Mouse (Mus musculus) stomach, embryonic 16.5 days (tissue): ENCODE data around the gene Clcnkb. TPM values are rescaled to one million over a fixed set of nuclear protein-coding genes. Genes with fewer than 3 reads are reported as not detected.
A peak's percentile ranks its signal among the peaks of the same experiment; 100 is the strongest.

Experiments used
- ATAC-seq: fragments of 200-750 bp; cut with Nextera tagmentation; 2 replicates; pipeline ENCODE4 v1.8.0; 2017; ENCODE audit warnings: moderate number of reproducible peaks, moderate TSS enrichment; ENCODE audit not compliant: insufficient read depth, low FRiP score
- H3K27ac ChIP-seq: fragments of 300-500 bp; sonication (generic); 2 replicates; pipeline ENCODE4 v1.5.1; 2014; ENCODE audit warnings: low read length
- H3K27me3 ChIP-seq: fragments of 300-500 bp; sonication (generic); 2 replicates; pipeline ENCODE4 v1.6.1; 2014; ENCODE audit warnings: low read length, control low read depth, mixed read lengths; ENCODE audit not compliant: control insufficient read depth, insufficient read depth
- H3K36me3 ChIP-seq: fragments of 300-500 bp; sonication (generic); 2 replicates; pipeline ENCODE4 v1.6.1; 2014; ENCODE audit warnings: low read length; ENCODE audit not compliant: control insufficient read depth, insufficient read depth
- H3K4me1 ChIP-seq: fragments of 300-500 bp; sonication (generic); 2 replicates; pipeline ENCODE4 v1.6.1; 2014; ENCODE audit warnings: low read length, control low read depth, mixed read lengths; ENCODE audit not compliant: control insufficient read depth, insufficient read depth
- H3K4me2 ChIP-seq: fragments of 300-500 bp; sonication (generic); 2 replicates; pipeline ENCODE4 v1.6.1; 2014; ENCODE audit warnings: low read depth, low read length, mixed read lengths
- H3K4me3 ChIP-seq: fragments of 300-500 bp; sonication (generic); replicated peaks from 2 replicates; pipeline ENCODE4 v1.5.1; 2014; ENCODE audit warnings: mild to moderate bottlenecking, low read length
- H3K9ac ChIP-seq: fragments of 300-500 bp; sonication (generic); 2 replicates; pipeline ENCODE4 v1.6.1; 2014; ENCODE audit warnings: low read length
- H3K9me3 ChIP-seq: fragments of 300-500 bp; sonication (generic); replicated peaks from 2 replicates; pipeline ENCODE4 v1.6.1; 2016; ENCODE audit warnings: low read length, control low read depth; ENCODE audit not compliant: control insufficient read depth
- WGBS: fragments of 180-500 bp; shearing (Covaris S2); extraction: QIAGEN DNeasy Blood & Tissue Kit; methylation state at CpG from one replicate; pipeline ENCODE4 v1.1.7; 2014; 5-methylcytosine and 5-hydroxymethylcytosine counted together
- polyA plus RNA-seq: library from polyadenylated mRNA; unstranded; fragments of >200 nt; fragmentation: Nextera tagmentation; extraction: Ambion mirVana; gene quantifications from 2 replicates; pipeline ENCODE4 v1.2.1, GENCODE M21; 2015

The Clcnkb gene
- polyA plus RNA-seq = not detected in 2 replicates

GRCm38 (mm10) chr4:141415924-141416323, at the start of gene Clcnkb:
Gene Clcnkb, minus strand, starts transcription at chr4:141416014.
- no peak within 1 kb of the TSS for H3K9ac ChIP-seq
- no peaks in the 10 kb centered on the region for H3K9me3 ChIP-seq
- no peak for ATAC-seq
- H3K4me1 ChIP-seq = peaks cover 14% of the 10 kb centered on the region
- H3K27me3 ChIP-seq = no peaks in the 10 kb centered on the region
- H3K27ac ChIP-seq = no peak within 1 kb of the TSS
- no peak within 1 kb of the TSS for H3K4me2 ChIP-seq
- 62% methylated on average over 7 of the region's 7 CpGs for WGBS
- no peak within 1 kb of the TSS for H3K4me3 ChIP-seq
- no peaks in the 10 kb centered on the region for H3K36me3 ChIP-seq

- no peak overlapping the region for H3K9ac ChIP-seq
- 73% methylated on average over 16 of the region's 16 CpGs for WGBS
- peaks cover 37% of the 10 kb centered on the region for H3K36me3 ChIP-seq
- ATAC-seq = no peak
- H3K9me3 ChIP-seq = no peaks in the 10 kb centered on the region
- no peak overlapping the region for H3K4me3 ChIP-seq
- no peak overlapping the region for H3K4me2 ChIP-seq
- no peaks in the 10 kb centered on the region for H3K27me3 ChIP-seq
- no peak overlapping the region for H3K27ac ChIP-seq
- peaks cover 17% of the 10 kb centered on the region; the same call in 1 of the 2 replicates for H3K4me1 ChIP-seq
Observed at GRCm38 (mm10) chr4:141464722-141465121, 48.9 kb upstream of the Clcnkb start.

GRCm38 (mm10) chr4:141463472-141463871, 47.7 kb upstream of the Clcnkb start:
- 77% methylated on average over 14 of the region's 14 CpGs for WGBS
- Histone ChIP-seq H3K9ac (no peak overlapping the region), H3K4me1 (peaks cover 16% of the 10 kb centered on the region; the same call in 1 of the 2 replicates), H3K4me2 (no peak overlapping the region), H3K27ac (no peak overlapping the region), H3K9me3 (no peaks in the 10 kb centered on the region), H3K4me3 (no peak overlapping the region), H3K36me3 (peaks cover 33% of the 10 kb centered on the region), H3K27me3 (no peaks in the 10 kb centered on the region)
- ATAC-seq = no peak

- no peak overlapping the region for H3K27ac ChIP-seq
- peaks cover 26% of the 10 kb centered on the region for H3K36me3 ChIP-seq
- H3K4me2 ChIP-seq = 0 out of 2 replicates have a peak overlapping the region, but pooled peaks have one; percentile 7
- WGBS = 82% methylated on average over 12 of the region's 12 CpGs
- no peak for ATAC-seq
- H3K4me3 ChIP-seq = no peak overlapping the region
- H3K9me3 ChIP-seq = no peaks in the 10 kb centered on the region
- H3K9ac ChIP-seq = peak overlapping the region; percentile 36; the same call in 1 of the 2 replicates
- peaks cover 20% of the 10 kb centered on the region; the same call in 1 of the 2 replicates for H3K4me1 ChIP-seq
- no peaks in the 10 kb centered on the region for H3K27me3 ChIP-seq
Observed at GRCm38 (mm10) chr4:141461576-141461975, 45.8 kb upstream of the Clcnkb start.

GRCm38 (mm10) chr4:141461088-141461487, 45.3 kb upstream of the Clcnkb start:
- ATAC-seq = peak; percentile 41; the same call in 1 of the 2 replicates
- H3K4me2 ChIP-seq = 0 out of 2 replicates have a peak overlapping the region, but pooled peaks have one; percentile 7
- 0 out of 2 replicates have a peak overlapping the region, but pooled peaks have one; percentile 36 for H3K9ac ChIP-seq
- no peaks in the 10 kb centered on the region for H3K9me3 ChIP-seq
- 57% methylated on average over 12 of the region's 12 CpGs for WGBS
- no peaks in the 10 kb centered on the region for H3K27me3 ChIP-seq
- H3K36me3 ChIP-seq = peaks cover 22% of the 10 kb centered on the region
- H3K27ac ChIP-seq = 0 out of 2 replicates have a peak overlapping the region, but pooled peaks have one; percentile 8
- H3K4me1 ChIP-seq = peaks cover 20% of the 10 kb centered on the region; the same call in 1 of the 2 replicates
- H3K4me3 ChIP-seq = no peak overlapping the region

GRCm38 (mm10) chr4:141460481-141460880, 44.7 kb upstream of the Clcnkb start:
- Histone ChIP-seq H3K36me3 (peaks cover 16% of the 10 kb centered on the region), H3K4me2 (no peak overlapping the region), H3K27me3 (no peaks in the 10 kb centered on the region), H3K27ac (0 out of 2 replicates have a peak overlapping the region, but pooled peaks have one; percentile 8), H3K9ac (no peak overlapping the region), H3K9me3 (no peaks in the 10 kb centered on the region), H3K4me3 (no peak overlapping the region), H3K4me1 (peaks cover 24% of the 10 kb centered on the region)
- 84% methylated on average over 4 of the region's 4 CpGs for WGBS
- ATAC-seq = no peak

GRCm38 (mm10) chr4:141459766-141460165, 44.0 kb upstream of the Clcnkb start:
- Histone ChIP-seq H3K36me3 (peaks cover 10% of the 10 kb centered on the region), H3K4me2 (no peak overlapping the region), H3K9ac (no peak overlapping the region), H3K9me3 (no peaks in the 10 kb centered on the region), H3K4me1 (peaks cover 31% of the 10 kb centered on the region), H3K27me3 (no peaks in the 10 kb centered on the region), H3K27ac (peak overlapping the region; percentile 87), H3K4me3 (no peak overlapping the region)
- no peak for ATAC-seq
- WGBS = 88% methylated on average over 9 of the region's 9 CpGs

- Histone ChIP-seq H3K9me3 (no peaks in the 10 kb centered on the region), H3K9ac (peak overlapping the region; percentile 13; the same call in 1 of the 2 replicates), H3K27ac (peak overlapping the region; percentile 87), H3K4me1 (peaks cover 36% of the 10 kb centered on the region), H3K27me3 (no peaks in the 10 kb centered on the region), H3K4me3 (no peak overlapping the region), H3K36me3 (peaks cover 3% of the 10 kb centered on the region), H3K4me2 (no peak overlapping the region)
- ATAC-seq = peak; percentile 37; the same call in 1 of the 2 replicates
- WGBS = 54% methylated on average over 3 of the region's 3 CpGs
Observed at GRCm38 (mm10) chr4:141458888-141459287, 43.1 kb upstream of the Clcnkb start.

- 11% methylated on average over 7 of the region's 7 CpGs for WGBS
- peaks cover 36% of the 10 kb centered on the region for H3K4me1 ChIP-seq
- H3K4me3 ChIP-seq = no peak overlapping the region
- ATAC-seq = peak; percentile 58; the same call in 1 of the 2 replicates
- H3K4me2 ChIP-seq = no peak overlapping the region
- H3K27ac ChIP-seq = peak overlapping the region; percentile 87
- no peaks in the 10 kb centered on the region for H3K9me3 ChIP-seq
- H3K36me3 ChIP-seq = no peaks in the 10 kb centered on the region
- no peaks in the 10 kb centered on the region for H3K27me3 ChIP-seq
- peak overlapping the region; percentile 13; the same call in 1 of the 2 replicates for H3K9ac ChIP-seq
Observed at GRCm38 (mm10) chr4:141458236-141458635, 42.4 kb upstream of the Clcnkb start.
